Mouse (Mus musculus) ES-E14 (cell line): ENCODE results near the gene Myo1d. TPM values are rescaled to one million over a fixed set of nuclear protein-coding genes. Genes with fewer than 3 reads are reported as not detected.

Experiments used
- DNase-seq: peaks from one replicate; pipeline ENCODE4 v3.0.0-alpha.2; 2013; ENCODE audit warnings: low read depth, low spot score
- H3K27ac ChIP-seq: 2 replicates; pipeline ENCODE4 v1.5.1; 2012; ENCODE audit warnings: low read depth, mild to moderate bottlenecking, low read length, moderate library complexity, mixed read lengths; ENCODE audit not compliant: poor library complexity, insufficient read depth, severe bottlenecking
- H3K36me3 ChIP-seq: 2 replicates; pipeline ENCODE4 v1.6.1; 2012; ENCODE audit warnings: mild to moderate bottlenecking, low read length, moderate library complexity, mixed read lengths; ENCODE audit not compliant: control insufficient read depth, poor library complexity, insufficient read depth, severe bottlenecking
- H3K4me1 ChIP-seq, 2 experiments: fragments of 150-350 bp in 1 of 2; sonication (generic) in 1 of 2; 2 replicates each; pipeline ENCODE4 v1.6.1; 2012; ENCODE audit warnings: low read length in 2 of 2, mild to moderate bottlenecking in 1 of 2, mixed read lengths in 1 of 2; ENCODE audit not compliant: control insufficient read depth in 2 of 2, insufficient read depth in 2 of 2, poor library complexity in 1 of 2
- H3K4me3 ChIP-seq, 2 experiments: fragments of 150-350 bp in 1 of 2; sonication (generic) in 1 of 2; 2 replicates each; pipeline ENCODE4 v1.5.1; 2012; ENCODE audit warnings: low read length in 2 of 2, low read depth in 1 of 2, mild to moderate bottlenecking in 1 of 2, mixed read lengths in 1 of 2; ENCODE audit not compliant: insufficient read depth in 1 of 2, poor library complexity in 1 of 2, severe bottlenecking in 1 of 2
- H3K9ac ChIP-seq: 2 replicates; pipeline ENCODE4 v1.6.1; 2012; ENCODE audit warnings: low read depth, mild to moderate bottlenecking, low read length, mixed read lengths; ENCODE audit not compliant: poor library complexity, insufficient read depth, severe bottlenecking
- H3K9me3 ChIP-seq: fragments of 150-350 bp; sonication (generic); 2 replicates; pipeline ENCODE4 v1.6.1; 2012; ENCODE audit warnings: low read depth, mild to moderate bottlenecking, low read length; ENCODE audit not compliant: control insufficient read depth, insufficient read depth
- CHD2 ChIP-seq: IDR thresholded peaks from 2 replicates; pipeline ENCODE4 v1.6.1; 2014; ENCODE audit warnings: mild to moderate bottlenecking, low read depth, low read length, inconsistent platforms
- HCFC1 ChIP-seq: IDR thresholded peaks from 2 replicates; pipeline ENCODE4 v1.6.1; 2012; ENCODE audit warnings: low read length, inconsistent platforms, borderline replicate concordance; ENCODE audit not compliant: insufficient read depth
- MAFK ChIP-seq: IDR thresholded peaks from 2 replicates; pipeline ENCODE4 v1.6.1; 2014; ENCODE audit warnings: mild to moderate bottlenecking, low read depth, low read length, inconsistent platforms; ENCODE audit not compliant: insufficient read depth
- ZC3H11A ChIP-seq: IDR thresholded peaks from 2 replicates; pipeline ENCODE4 v1.6.1; 2012; ENCODE audit warnings: low read depth, mild to moderate bottlenecking, inconsistent platforms, low read length, borderline replicate concordance
- ZNF384 ChIP-seq: IDR thresholded peaks from 2 replicates; pipeline ENCODE4 v1.6.1; 2012; ENCODE audit warnings: low read depth, low read length, inconsistent platforms
- in situ Hi-C, 2 experiments: fragments of 600-800 bp; cut with MboI; formaldehyde crosslinking; loops; one replicate each; pipeline ENCODE4 v1.15.1; 2025; ENCODE audit warnings: low sequenced_read_pairs in 2 of 2, inconsistent platforms in 1 of 2; ENCODE audit not compliant: unreplicated experiment in 2 of 2
- total RNA-seq: library from RNA; depleted of rRNA; stranded (reverse); fragments of 300-350 nt; gene quantifications from 2 replicates; pipeline ENCODE4 v1.2.3, GENCODE M21; 2012

Myo1d gene
- total RNA-seq, 1 experiment: 2.9 TPM

GRCm38 (mm10) chr11:80489882-80490196, 290.0 kb downstream of the Myo1d start:
- Histone ChIP-seq H3K27ac (no peak overlapping the region), H3K9me3 (no peaks in the 10 kb centered on the region), H3K4me3 (no peak overlapping the region), H3K4me1 (no peaks in the 10 kb centered on the region), H3K36me3 (no peaks in the 10 kb centered on the region), H3K9ac (no peak overlapping the region)
- TF ChIP-seq ZC3H11A: no peak
- no peak for TF ChIP-seq ZNF384
- no peak for DNase-seq
- in situ Hi-C loops: no loop called here

GRCm38 (mm10) chr11:80489172-80489881, 290.5 kb downstream of the Myo1d start:
- H3K4me1 ChIP-seq: no peaks in the 10 kb centered on the region
- no peak overlapping the region for H3K27ac ChIP-seq
- no peaks in the 10 kb centered on the region for H3K9me3 ChIP-seq
- no peak overlapping the region for H3K9ac ChIP-seq
- in situ Hi-C loops: no loop called here
- TF ChIP-seq MAFK: no peak
- no peak for TF ChIP-seq ZNF384
- no peak for TF ChIP-seq ZC3H11A
- TF ChIP-seq HCFC1: no peak
- no peak for TF ChIP-seq CHD2
- no peak for DNase-seq
- no peak overlapping the region for H3K4me3 ChIP-seq
- no peaks in the 10 kb centered on the region for H3K36me3 ChIP-seq

GRCm38 (mm10) chr11:80487904-80488587, 291.8 kb downstream of the Myo1d start:
- Histone ChIP-seq H3K4me1 (no peaks in the 10 kb centered on the region), H3K9ac (no peak overlapping the region), H3K9me3 (no peaks in the 10 kb centered on the region), H3K36me3 (no peaks in the 10 kb centered on the region), H3K4me3 (no peak overlapping the region), H3K27ac (no peak overlapping the region)
- no peak for TF ChIP-seq MAFK
- no peak for TF ChIP-seq CHD2
- TF ChIP-seq HCFC1: no peak
- TF ChIP-seq ZC3H11A: no peak
- no peak for TF ChIP-seq ZNF384
- in situ Hi-C loops: no loop called here
- DNase-seq: no peak

- Histone ChIP-seq H3K9ac (no peak overlapping the region), H3K4me1 (no peaks in the 10 kb centered on the region), H3K27ac (no peak overlapping the region), H3K36me3 (no peaks in the 10 kb centered on the region), H3K9me3 (no peaks in the 10 kb centered on the region), H3K4me3 (no peak overlapping the region)
- DNase-seq: no peak
- TF ChIP-seq ZC3H11A: no peak
- no peak for TF ChIP-seq ZNF384
- no peak for TF ChIP-seq HCFC1
- TF ChIP-seq MAFK: no peak
- no peak for TF ChIP-seq CHD2
- in situ Hi-C loops: no loop called here
Measured at GRCm38 (mm10) chr11:80485622-80486206, 294.1 kb downstream of the Myo1d start.
